Mouse (Mus musculus) MEL (cell line): ENCODE data around the gene Nrxn3.

Experiments used
- EP300 ChIP-seq, 2 experiments: IDR thresholded peaks; 2 replicates each; pipeline ENCODE4 v1.6.1; 2011; ENCODE audit warnings: improper control_type of control experiment in 2 of 2, low read length in 2 of 2, low read depth in 1 of 2, mild to moderate bottlenecking in 1 of 2
- TBP ChIP-seq: IDR thresholded peaks from 2 replicates; pipeline ENCODE4 v1.8.0; 2011; ENCODE audit warnings: low read depth, low read length, improper control_type of control experiment
- UBTF ChIP-seq: IDR thresholded peaks from 2 replicates; pipeline ENCODE4 v1.6.1; 2012; ENCODE audit warnings: low read depth, mild to moderate bottlenecking, inconsistent platforms, low read length, improper control_type of control experiment, moderate library complexity, borderline replicate concordance; ENCODE audit not compliant: insufficient read depth

- TF ChIP-seq UBTF = no peak
- no peak for TF ChIP-seq EP300 (IDR thresholded peaks at IDR 0.05; ENCODE audit: low read depth in 1 of 2, low read length in 2 of 2)
- no peak for TF ChIP-seq TBP
Observed at GRCm38 (mm10) chr12:88939679-88940078, 217.0 kb downstream of the Nrxn3 start.
